In genomic region chr2:179197471-179197870, GRCm38 (mm10) we compare ENCODE assay signal across 28 mouse cellular contexts.
"Had no signal": no experiment of that assay in that cellular context is flagged by ENCODE, and none has a peak within 500 bp of the region (broad histone marks: within the 10 kb centered on the region; RNA-seq: fewer than 3 reads in every experiment).

No protein-coding gene starts in this region.

- H3K27me3 ChIP-seq: liver, embryonic 12.5 days; liver, embryonic 13.5 days; liver, embryonic 15.5 days; lung, embryonic 15.5 days; megakaryocyte, embryonic 14.5 days; midbrain, embryonic 15.5 days; neural tube, embryonic 12.5 days had no signal

- H3K4me1 ChIP-seq: limb, embryonic 10.5 days; limb, embryonic 12.5 days; limb, embryonic 13.5 days; limb, embryonic 15.5 days; liver, embryonic 12.5 days; liver, embryonic 13.5 days; liver, embryonic 15.5 days; lung, embryonic 15.5 days; megakaryocyte, embryonic 14.5 days had no signal

- H3K27ac ChIP-seq: limb, embryonic 10.5 days; limb, embryonic 12.5 days; limb, embryonic 13.5 days; limb, embryonic 15.5 days; liver, embryonic 12.5 days; liver, embryonic 13.5 days; liver, embryonic 14.5 days; liver, embryonic 15.5 days; lung, embryonic 15.5 days; macrophage; midbrain, embryonic 10.5 days; midbrain, embryonic 12.5 days; midbrain, embryonic 13.5 days; midbrain, embryonic 15.5 days; neural tube, embryonic 12.5 days had no signal

- H3K9me3 ChIP-seq: limb, embryonic 10.5 days; limb, embryonic 12.5 days; limb, embryonic 13.5 days; limb, embryonic 15.5 days; liver, embryonic 15.5 days; lung, embryonic 15.5 days; midbrain, embryonic 10.5 days; midbrain, embryonic 12.5 days; midbrain, embryonic 13.5 days; midbrain, embryonic 15.5 days; neural tube, embryonic 12.5 days had no signal

- DNase-seq: left cerebral cortex, postnatal 4 days; liver; liver, embryonic 13.5 days; liver, postnatal 0 days; lung, adult 18-20 months; lung, adult 2 months; lung, embryonic 14.5 days; lung, postnatal 10 days; lung, postnatal 14 days; lung, postnatal 36 days; lung, postnatal 4 days; midbrain, embryonic 14.5 days had no signal

- H3K36me3 ChIP-seq: limb, embryonic 10.5 days; limb, embryonic 12.5 days; limb, embryonic 13.5 days; limb, embryonic 15.5 days; liver, embryonic 12.5 days; liver, embryonic 13.5 days; liver, embryonic 15.5 days; lung, embryonic 15.5 days; midbrain, embryonic 10.5 days; midbrain, embryonic 12.5 days; midbrain, embryonic 13.5 days; midbrain, embryonic 15.5 days; neural tube, embryonic 12.5 days had no signal

- H3K4me3 ChIP-seq: limb, embryonic 10.5 days; limb, embryonic 12.5 days; limb, embryonic 13.5 days; limb, embryonic 15.5 days; liver, embryonic 12.5 days; liver, embryonic 13.5 days; liver, embryonic 15.5 days; lung, embryonic 15.5 days; megakaryocyte, embryonic 14.5 days; midbrain, embryonic 10.5 days; midbrain, embryonic 12.5 days; midbrain, embryonic 13.5 days; midbrain, embryonic 15.5 days; myocyte; neural tube, embryonic 12.5 days had no signal
